Mouse (Mus musculus): ENCODE measurements around the gene Cpeb3.

The Cpeb3 gene

DNA sequence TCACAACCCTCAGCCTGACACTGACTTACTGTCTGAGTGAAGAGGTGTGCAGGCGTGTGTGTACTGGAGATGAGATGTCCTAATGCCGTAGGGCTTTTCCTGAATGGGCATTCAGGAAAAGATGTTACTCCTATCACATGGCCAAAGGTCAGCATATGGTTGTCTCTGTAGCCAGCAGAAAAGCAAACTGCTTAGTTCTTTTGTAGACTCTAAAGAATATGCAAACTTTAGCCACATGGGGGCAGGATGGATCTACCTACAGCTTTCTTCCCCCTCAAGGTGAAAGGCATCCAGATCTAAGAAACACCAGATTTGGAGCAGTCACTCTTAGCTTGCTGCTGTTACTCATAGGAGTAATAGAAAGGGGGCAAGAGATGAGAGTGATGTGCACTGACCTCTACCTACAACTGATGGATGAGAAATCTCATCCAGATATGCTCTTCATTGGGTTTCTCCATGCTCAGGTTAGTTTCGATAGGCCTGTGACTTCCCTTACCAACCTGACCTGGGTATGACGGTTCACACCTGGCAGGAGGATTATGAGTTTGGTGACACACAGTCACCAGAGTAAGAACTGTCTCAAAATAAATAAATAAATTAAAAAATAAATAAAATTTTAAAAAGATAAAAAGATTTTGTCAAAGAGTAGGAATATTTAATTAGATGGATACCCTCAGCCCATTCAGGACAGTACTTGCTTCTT, 157.6 kb downstream of the Cpeb3 start:
- ATAC-seq (ENCODE audit: insufficient number of reproducible peaks, low FRiP score, low TSS enrichment) = peak; percentile 80

DNA sequence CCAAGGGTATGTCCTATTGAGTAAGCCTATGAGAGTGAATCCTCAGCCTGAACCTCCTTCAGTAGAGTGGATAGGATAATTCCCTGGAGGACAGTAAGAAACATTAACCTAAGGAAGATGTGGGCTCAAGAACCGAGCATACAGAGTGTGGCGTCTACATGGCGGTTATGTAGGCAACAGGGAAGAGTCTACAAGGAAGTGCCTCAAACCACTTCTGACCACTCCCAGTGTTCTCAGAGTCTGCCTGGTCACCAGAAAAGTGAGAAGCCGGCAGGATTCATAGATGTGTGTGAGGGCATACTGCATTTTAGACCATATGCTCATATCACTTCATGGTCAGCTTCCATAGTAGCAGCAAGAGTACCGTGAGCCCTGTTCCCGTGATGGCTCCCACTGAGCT, 159.9 kb downstream of the Cpeb3 start:
- no peak for ATAC-seq (ENCODE audit: insufficient number of reproducible peaks, low FRiP score, low TSS enrichment)

DNA sequence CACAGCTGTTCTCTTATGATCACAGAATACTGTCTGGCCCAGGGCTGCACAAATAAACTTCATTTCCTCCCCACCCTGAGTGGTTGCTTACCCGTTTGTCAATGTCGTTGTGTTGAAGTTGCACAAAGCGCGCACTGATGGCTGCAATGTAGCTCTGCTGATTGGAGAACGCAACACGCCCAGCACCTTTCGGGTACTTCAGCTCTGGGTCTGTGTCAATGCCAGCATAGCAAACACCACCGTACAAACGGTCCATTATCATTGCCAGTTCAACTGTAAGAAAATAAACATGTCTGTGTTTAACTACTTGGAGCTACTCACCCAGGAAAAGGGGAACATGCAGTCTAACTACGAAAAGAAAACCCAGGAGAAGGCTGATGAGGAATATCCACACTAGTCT, 164.0 kb downstream of the Cpeb3 start:
- ATAC-seq (ENCODE audit: insufficient number of reproducible peaks, low FRiP score, low TSS enrichment) = no peak

DNA sequence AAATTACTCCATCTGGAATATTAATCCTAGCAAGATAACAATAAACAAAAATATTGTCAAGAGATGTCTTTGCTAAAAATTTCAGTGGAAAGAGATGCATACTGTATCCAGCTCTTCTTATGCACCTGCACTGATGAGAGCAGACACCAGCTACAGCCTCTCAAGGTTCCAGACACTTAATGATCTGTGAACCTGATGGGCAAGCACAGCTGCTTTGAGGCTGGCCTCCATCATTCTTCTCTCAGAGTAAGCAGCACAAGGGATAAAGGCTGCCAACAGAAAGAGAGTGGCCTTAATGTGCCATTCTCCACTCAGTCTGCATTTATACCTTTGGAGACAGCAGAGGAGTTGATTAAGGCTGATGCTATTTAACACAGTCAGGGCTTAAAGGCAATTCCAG, 167.5 kb downstream of the Cpeb3 start:
- no peak for ATAC-seq (ENCODE audit: insufficient number of reproducible peaks, low FRiP score, low TSS enrichment)

DNA sequence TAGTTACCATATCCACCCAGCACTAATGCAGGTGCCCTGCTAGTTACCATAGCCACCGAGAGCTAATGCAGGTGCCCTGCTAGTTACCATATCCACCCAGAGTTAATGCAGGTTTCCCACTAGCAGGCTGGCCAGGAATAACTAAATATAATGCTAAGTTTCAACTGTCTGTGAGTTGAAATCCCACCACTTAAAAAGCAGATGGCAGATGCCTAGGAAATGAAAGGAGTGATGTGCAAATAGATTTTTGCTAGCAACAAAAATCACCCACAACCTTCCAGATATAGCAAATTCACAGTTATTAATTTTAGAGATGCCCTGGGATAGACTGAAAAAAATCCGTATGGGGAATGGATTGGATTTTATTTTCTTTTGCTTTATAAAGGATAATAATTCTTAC, 176.0 kb downstream of the Cpeb3 start:
- no peak for ATAC-seq (ENCODE audit: insufficient number of reproducible peaks, low FRiP score, low TSS enrichment)

DNA sequence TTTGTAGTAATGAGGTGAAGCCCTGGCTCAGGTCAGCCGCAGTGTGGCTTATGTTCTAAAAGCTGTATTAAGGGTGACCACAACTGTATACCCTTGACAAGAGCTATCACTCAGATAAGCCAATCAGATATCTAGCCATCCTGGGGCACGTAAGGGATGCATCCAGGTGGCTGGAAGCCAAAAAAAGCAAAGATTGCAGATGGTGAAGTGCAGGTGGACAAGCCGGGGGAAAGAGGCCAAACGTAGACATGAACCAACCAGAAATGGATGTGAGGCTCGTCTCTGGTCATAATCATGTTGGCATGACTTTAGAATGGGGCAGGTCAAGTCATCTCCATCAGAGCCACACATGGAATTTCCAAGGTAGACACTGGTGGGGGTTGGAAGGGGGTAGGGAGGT, 177.0 kb downstream of the Cpeb3 start:
- peak; percentile 19; the same call in 1 of the 2 replicates for ATAC-seq (ENCODE audit: insufficient number of reproducible peaks, low FRiP score, low TSS enrichment)

DNA sequence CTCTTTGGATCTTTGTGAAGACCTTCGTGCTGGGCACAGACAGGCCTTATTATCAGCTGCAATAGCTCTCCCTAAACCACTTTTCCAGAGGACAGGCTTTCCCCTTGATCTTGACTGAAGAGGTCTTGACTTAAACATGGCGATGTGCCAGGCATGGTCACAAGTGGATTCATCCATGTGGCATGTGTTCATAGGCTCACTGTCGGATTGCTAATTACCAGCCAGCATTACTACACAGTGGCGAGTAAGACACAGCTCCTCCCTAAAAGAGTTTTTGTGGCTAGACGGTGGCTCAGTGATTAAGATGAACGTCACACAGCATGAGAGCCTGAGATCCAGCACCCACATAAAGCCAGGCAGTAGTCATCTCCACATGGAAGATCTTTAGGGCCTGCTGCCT, 178.6 kb downstream of the Cpeb3 start:
- no peak for ATAC-seq (ENCODE audit: insufficient number of reproducible peaks, low FRiP score, low TSS enrichment)

DNA sequence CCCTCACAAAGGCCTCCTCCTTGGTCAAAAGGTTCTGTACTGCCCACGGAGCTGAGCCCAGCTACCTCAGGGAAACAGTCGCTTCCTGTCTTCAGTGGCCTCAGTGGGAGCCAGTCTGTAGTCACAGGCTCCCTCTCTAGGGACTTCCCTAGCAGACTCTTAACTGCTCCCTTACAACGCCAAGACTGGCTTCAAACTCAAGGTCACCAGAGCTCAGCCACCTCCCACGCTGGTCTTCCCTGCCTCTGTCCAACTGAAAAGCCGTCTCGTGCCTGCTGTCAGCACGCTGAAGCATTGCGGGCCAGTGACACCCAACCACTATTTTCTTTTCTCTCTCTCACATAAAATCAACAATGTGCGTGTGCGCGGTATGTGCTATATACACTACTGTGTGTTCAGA, 182.0 kb downstream of the Cpeb3 start:
- no peak for ATAC-seq (ENCODE audit: insufficient number of reproducible peaks, low FRiP score, low TSS enrichment)

DNA sequence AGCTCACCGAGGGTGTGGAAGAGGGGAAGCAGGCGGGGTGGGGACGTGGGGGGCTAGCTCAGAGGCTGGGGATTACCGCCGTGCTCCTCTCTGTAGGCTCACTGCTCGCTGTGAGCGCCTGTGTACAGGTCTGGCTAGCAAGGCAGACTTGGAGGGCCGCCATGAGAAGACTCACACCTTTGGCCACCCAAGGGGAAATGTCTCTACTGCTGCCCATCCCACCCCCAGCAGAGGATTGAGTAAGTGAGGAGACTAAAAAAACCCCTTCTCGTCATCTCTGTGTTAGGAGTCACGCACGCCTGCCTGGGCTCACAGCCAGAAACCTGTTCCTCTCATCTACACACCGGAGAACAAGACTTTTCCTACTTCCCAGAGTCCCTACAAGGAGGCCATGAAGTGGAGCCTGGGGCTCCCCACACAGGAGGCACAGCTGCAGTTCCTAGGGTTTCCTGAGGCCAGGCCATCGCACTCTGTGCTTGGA, 182.5 kb downstream of the Cpeb3 start:
- peak; percentile 64 for ATAC-seq (ENCODE audit: insufficient number of reproducible peaks, low FRiP score, low TSS enrichment)

DNA sequence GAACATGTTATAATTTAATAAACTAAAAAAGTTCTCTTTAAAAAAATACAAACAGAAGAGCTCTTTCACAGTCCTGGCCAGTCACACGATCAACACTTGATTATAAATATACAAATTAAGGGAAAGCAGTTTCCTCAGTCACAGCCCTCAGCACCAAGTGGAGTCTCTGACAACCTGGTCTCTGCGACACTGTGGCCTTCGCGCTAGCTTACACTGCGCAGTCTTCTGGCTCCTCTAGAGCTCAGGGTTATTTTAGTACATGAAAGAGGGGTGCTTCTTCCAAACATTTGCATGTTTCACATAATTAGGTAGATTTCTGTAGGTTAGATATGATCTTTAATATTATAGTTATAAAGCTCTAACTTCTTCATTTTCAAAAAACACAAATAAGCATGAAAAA, 186.3 kb downstream of the Cpeb3 start:
- ATAC-seq (ENCODE audit: insufficient number of reproducible peaks, low FRiP score, low TSS enrichment) = no peak

DNA sequence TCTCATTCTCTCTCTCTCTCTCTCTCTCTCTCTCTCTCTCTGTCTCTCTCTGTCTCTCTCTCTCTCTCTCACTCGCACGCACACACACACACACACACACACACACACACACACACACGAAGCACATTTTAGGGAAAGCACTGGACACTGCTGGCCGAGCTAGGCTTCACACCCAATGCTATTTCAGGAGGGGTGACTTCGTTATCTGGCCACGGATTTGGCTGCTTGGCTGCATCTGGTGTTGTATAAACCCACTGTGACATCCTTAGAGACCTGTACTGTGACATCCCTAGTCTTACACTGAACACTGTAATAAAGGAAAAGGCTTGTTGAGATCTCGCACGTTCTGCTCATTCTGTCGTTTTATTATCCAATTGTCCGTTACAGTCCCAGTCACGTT, 187.4 kb downstream of the Cpeb3 start:
- no peak for ATAC-seq (ENCODE audit: insufficient number of reproducible peaks, low FRiP score, low TSS enrichment)

DNA sequence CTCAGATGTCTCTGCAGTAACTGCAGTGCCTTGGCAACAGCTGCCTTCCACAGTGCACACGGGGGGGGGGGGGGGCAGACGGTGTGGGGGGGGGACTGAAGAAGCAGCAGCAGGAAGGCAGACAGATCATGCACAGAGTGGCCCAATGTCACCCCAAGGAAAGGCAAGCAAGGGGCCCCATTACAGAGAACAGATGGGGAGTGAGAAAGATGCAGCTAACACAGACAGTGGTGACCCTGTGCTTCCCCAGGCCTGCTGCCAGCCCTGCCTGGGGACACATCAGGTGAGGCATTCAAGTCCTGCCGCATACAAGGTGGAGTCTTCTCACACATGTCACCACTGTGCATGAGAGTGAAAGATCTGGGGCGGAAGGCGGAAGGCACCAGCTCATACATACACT, 187.9 kb downstream of the Cpeb3 start:
- no peak for ATAC-seq (ENCODE audit: insufficient number of reproducible peaks, low FRiP score, low TSS enrichment)

DNA sequence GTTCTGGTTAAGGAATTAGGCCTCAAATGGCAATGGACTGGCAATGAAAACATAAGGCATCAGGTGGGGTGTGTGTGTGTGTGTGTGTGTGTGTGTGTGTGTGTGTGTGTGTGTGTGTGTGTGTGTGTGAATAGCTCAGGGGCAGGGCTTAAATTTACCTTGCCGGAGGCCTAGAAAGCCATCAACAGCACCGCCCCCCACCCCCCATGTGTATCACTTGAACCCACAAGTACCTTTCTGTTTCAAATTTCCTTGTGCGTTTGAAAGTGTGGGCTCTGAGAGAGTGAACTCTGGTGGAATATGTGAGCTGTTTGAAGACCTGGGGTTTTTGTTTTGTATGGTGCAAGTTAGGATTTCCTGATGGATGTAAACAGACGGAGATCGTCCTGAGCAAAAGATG, 189.5 kb downstream of the Cpeb3 start:
- ATAC-seq (ENCODE audit: insufficient number of reproducible peaks, low FRiP score, low TSS enrichment) = no peak

DNA sequence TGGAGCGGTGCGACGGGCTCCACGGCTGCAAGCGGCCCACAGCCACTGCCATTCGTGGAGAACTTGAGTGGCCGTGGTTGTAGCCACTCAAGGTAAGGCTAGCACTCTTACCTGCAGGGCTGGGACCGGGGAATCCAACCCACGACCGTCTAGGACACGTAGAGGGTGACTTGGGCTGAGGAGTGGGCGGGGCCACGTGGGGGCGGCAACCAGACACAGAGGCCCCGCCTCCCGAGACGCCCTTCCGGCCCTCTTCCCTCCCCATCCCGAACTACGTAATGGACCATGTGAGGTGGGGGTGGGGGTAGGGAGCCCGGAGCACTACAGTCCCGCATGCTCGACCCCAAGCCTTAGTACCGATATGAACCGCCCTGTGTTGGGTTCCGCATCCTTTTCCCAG, 190.0 kb downstream of the Cpeb3 start:
- ATAC-seq (ENCODE audit: insufficient number of reproducible peaks, low FRiP score, low TSS enrichment) = 0 out of 2 replicates have a peak, but pooled peaks have one; percentile 14

DNA sequence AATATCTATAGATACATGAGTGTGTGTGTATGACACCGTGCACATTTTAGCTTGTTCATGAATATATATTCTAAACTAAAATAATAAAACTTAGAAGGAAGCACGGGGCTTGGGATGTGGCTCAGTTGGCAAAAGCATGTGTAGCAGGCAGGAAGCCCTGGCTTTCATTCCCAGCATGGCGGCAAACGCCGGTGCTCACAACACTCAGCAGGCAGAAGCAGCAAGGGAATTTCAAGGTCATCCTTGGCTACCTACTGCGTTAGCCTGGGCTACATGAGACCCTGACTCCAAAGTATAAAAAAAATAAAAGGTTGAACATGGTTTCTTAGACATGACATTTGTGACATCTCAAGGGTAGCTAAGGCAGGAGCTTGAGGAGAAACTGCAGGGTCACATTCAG, 191.5 kb downstream of the Cpeb3 start:
- ATAC-seq (ENCODE audit: insufficient number of reproducible peaks, low FRiP score, low TSS enrichment) = no peak

DNA sequence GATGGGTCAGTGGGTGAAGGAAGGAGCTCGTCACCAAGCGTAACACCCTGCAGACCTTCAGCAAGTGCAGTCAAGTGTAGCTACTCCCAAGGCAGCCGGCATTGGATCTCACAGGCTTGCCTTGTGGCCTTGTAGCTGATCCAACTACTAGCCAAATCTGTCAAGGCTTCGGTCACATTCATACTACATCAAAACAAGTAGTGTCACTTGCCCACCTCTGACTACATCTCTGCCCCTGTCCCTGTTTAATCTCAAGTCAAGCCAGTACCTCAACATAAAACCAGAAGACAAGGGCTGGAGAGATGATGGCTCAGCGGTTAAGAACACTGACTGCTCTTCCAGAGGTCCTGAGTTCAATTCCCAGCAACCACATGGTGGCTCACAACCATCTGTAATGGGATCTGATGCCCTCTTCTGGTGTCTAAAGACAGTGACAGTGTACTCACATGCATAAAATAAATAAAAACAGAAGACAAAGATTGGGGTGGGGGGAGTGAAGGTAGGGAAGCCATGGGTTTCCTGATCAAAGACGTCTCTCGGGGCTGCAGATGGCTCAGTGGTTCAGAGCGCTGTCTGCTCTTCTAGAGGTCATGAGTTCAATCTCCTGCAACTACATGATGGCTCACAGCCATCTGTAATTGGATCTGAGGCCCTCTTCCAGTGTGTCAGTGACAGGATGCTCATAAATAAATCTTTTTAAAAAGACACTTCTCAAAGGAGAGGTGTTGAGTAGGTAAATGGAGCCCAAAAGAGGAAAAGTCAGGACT, 194.0 kb downstream of the Cpeb3 start:
- no peak for ATAC-seq (ENCODE audit: insufficient number of reproducible peaks, low FRiP score, low TSS enrichment)

DNA sequence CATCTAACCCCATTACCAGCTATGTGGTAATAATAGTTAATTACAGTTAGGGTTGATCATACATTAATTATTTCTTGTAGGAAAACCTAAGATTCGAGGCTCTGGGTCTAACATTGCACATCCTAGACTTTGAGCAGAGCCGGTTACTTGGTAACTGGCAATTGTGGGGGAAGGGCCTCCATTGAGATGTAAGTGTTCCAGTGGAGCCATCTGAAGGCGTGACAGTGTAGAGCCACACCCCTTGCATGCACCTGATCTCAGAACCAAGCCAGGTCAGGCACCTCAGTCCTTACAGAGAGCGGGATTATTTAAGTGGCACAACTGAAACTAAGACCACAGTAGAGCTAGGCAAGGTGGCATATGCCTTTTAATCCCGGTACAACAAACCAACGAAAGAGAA, 194.9 kb downstream of the Cpeb3 start:
- ATAC-seq (ENCODE audit: insufficient number of reproducible peaks, low FRiP score, low TSS enrichment) = no peak

DNA sequence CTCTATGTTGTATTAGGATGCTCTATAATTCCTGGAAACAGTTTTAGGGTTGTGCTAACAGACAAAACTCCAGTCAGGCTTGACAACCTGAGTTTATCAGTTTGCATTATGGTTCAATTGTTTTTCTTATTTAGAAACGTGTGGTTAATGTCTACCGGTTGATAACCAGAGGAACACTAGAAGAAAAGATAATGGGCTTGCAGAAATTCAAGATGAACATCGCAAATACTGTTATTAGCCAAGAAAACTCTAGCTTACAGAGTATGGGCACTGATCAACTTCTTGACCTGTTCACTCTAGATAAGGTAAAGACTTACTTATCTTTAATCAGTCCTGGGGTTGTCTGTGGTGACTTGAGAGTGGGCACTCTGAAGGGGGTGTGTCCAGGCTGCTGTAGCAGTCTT, 198.5 kb downstream of the Cpeb3 start:
- no peak for ATAC-seq (ENCODE audit: insufficient number of reproducible peaks, low FRiP score, low TSS enrichment)

DNA sequence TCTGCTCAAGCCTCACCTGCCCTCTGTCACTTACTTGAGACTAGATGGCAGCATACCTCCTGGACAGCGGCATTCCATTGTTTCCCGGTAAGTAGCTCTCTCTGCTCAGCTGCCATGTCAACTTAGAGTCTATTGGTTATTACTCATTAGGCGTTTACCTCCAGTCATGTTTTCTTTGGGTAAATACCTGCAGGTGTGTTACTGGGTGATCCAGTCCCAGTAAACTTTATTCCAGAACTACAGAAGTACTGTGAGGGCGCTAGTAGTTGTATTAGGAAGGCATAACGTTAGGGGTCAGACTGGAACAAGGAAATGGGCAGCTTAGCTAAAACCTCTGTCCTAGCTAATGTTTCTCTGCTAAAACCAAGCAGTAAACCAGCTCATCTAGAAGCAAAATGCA, 203.8 kb downstream of the Cpeb3 start:
- ATAC-seq (ENCODE audit: insufficient number of reproducible peaks, low FRiP score, low TSS enrichment) = no peak

Measured in cerebellum, adult (tissue).